Mouse (Mus musculus) frontal cortex, adult 2 months (tissue): ENCODE measurements at regions not wholly inside any gene's neighbourhood (a gene's known extent, or its start where the extent isn't known, plus 50 kb on each side); places are given as distances from the start of the nearest gene placed in this dataset.
A peak's percentile ranks its signal among the peaks of the same experiment; 100 is the strongest.

ENCODE experiments used
- DNase-seq, 2 experiments: peaks; one replicate each; pipeline ENCODE4 v3.0.0; 2022; ENCODE audit warnings: low spot score in 1 of 2; ENCODE audit errors: extremely low spot score in 1 of 2

DNA sequence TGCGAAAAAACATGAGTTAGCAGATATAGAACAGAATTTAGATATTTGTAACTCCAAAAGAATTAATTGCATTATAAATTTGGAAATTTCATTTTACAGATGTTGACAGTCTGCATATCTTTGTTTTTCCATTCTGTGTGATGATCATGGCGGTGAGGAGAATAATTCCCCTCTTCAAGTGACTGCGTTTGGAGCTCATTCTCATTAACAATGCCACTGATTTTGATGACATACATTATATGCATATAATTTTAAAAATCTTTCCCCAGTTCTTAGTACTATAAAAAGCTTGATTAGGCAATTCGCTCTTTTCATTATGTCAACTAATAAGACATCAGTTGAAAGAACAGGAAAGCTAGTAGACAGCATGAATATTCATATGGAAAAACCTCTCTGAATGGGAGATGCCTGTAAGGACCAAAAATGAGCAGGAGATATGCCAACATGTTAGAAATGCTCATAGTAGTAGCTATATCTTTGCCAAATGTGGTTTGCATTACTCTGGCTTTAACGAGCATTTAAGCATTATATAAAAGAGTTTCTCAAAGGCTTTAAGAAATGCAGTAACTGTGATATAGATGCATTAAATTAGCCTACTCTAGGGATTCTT is 849.2 kb upstream of the Cldn34c4 start:
- no peak for DNase-seq

DNA sequence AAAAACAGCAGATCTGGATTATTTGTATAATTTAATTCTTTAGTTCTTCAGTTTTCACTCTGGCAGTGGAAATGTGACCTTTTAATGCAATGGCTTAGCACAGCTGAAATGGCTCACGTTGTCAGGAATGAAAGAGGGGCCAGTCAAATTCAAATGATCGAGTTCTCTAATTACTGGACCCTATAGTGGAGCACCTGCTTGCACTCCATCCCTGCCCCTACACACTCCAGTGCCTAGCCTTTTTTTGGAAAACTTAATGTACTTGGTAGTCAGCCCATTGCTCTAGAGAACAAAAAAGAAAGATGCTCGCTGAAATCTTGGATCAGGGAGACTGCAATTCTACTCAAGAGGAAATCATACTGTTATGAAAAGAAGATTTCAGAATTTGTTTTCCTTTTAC is 841.0 kb upstream of the Cldn34c4 start:
- DNase-seq, result no peak

DNA sequence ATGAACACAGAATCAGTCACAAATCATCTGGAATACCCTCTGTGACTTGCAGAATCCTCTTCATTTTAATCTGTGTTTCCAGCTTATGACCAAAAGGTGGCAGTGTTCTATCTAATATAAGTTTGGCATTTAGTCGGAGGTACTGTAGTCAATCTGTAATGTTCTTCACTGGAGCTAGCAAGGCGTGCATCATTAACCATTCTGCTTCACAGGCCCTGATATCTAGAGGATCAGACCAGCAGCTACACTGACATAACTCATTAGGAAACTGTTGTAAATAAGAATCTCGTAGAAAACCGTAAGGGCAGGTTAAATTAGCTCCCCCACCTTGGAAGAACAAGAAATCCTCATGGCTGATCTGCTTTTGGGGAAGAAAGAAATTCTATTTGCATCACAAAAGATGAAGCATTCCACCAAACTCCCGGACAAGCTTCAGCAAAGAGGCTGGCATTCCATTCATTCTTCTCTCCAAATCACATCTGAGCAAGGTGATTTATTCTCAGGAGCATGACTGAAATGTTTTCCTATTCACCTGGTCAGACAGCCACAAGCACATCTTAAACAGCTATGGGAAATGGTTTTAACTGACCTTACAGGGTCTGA is 840.0 kb upstream of the Cldn34c4 start:
- DNase-seq, result peak in 1 of 2 experiments; percentile 37
